Mouse (Mus musculus): ENCODE measurements around the gene Hsd17b1. TPM values are rescaled to one million over a fixed set of nuclear protein-coding genes. Genes with fewer than 3 reads are reported as not detected.

Gene Hsd17b1
- total RNA-seq, 4 experiments from 2014 or later: 0.22 to 1.5 (median 0.52) TPM

GRCm38 (mm10) chr11:101127075-101127474 lies 48.9 kb downstream of the Hsd17b1 start:
- DNase-seq (ENCODE audit: low spot score): no peak

- no peak for DNase-seq (ENCODE audit: low spot score)
Observed at GRCm38 (mm10) chr11:101128996-101129577, 50.9 kb downstream of the Hsd17b1 start.

Small RNA genes lying within 50 kb of the gene (microRNA-seq; reads per million reads assigned to microRNA genes)
- not detected for gene Mir6928

Other genes starting within 250 kb of the Hsd17b1 start
- 10 to 100 TPM; 57.2 to 64.8 (median 62.7) TPM for gene Stat5b, start 227.7 kb upstream of the Hsd17b1 start, total RNA-seq (2022)
- gene Stat5a, start 219.1 kb upstream of the Hsd17b1 start, total RNA-seq (2022): 10 to 100 TPM; 16.5 to 26.5 (median 21.6) TPM
- gene Stat3, start 138.9 kb upstream of the Hsd17b1 start, total RNA-seq (2022): 100 to 1,000 TPM in 1 of 4 experiments, 10 to 100 TPM in 3; 76.6 to 108 (median 91.0) TPM
- 100 to 1,000 TPM; 190 to 247 (median 212) TPM for gene Cavin1, start 107.5 kb upstream of the Hsd17b1 start, total RNA-seq (2022)
- gene Atp6v0a1, start 69.0 kb upstream of the Hsd17b1 start, total RNA-seq (2022): 100 to 1,000 TPM in 1 of 4 experiments, 10 to 100 TPM in 3; 85.0 to 100 (median 88.9) TPM
- gene Naglu, start 8.4 kb upstream of the Hsd17b1 start, total RNA-seq (2022): 10 to 100 TPM in 1 of 4 experiments, 1 to 10 TPM in 3; 7.3 to 10.1 (median 7.8) TPM
- gene Coasy, start 4.2 kb downstream of the Hsd17b1 start, total RNA-seq (2022): 10 to 100 TPM; 14.5 to 21.0 (median 17.6) TPM
- gene Mlx, start 8.9 kb downstream of the Hsd17b1 start, total RNA-seq (2022): 10 to 100 TPM; 15.5 to 24.4 (median 20.0) TPM
- 1 to 10 TPM; 2.3 to 3.1 (median 2.8) TPM for gene Psmc3ip, start 17.0 kb downstream of the Hsd17b1 start, total RNA-seq (2022)
- gene Retreg3, start 41.5 kb downstream of the Hsd17b1 start, total RNA-seq (2022): 10 to 100 TPM; 26.5 to 31.2 (median 29.0) TPM
- 10 to 100 TPM; 23.2 to 27.3 (median 25.4) TPM for gene Tubg1, start 41.5 kb downstream of the Hsd17b1 start, total RNA-seq (2022)
- gene Tubg2, start 77.5 kb downstream of the Hsd17b1 start, total RNA-seq (2022): 1 to 10 TPM; 2.7 to 4.9 (median 3.0) TPM
- 1 to 10 TPM; 1.1 to 2.9 (median 1.5) TPM for gene Cntnap1, start 92.1 kb downstream of the Hsd17b1 start, total RNA-seq (2022)
- 10 to 100 TPM; 23.4 to 29.9 (median 28.1) TPM for gene Plekhh3, start 92.9 kb downstream of the Hsd17b1 start, total RNA-seq (2022)
- gene Ccr10, start 97.0 kb downstream of the Hsd17b1 start, total RNA-seq (2022): under 1 TPM in 2 of 4 experiments, not detected in 2; 0.14 to 0.19 TPM
- gene Ezh1, start 148.1 kb downstream of the Hsd17b1 start, total RNA-seq (2022): 10 to 100 TPM; 28.6 to 37.3 (median 31.7) TPM
- gene Ramp2, start 167.6 kb downstream of the Hsd17b1 start, total RNA-seq (2022): 10 to 100 TPM; 60.8 to 93.6 (median 83.9) TPM
- gene Vps25, start 175.3 kb downstream of the Hsd17b1 start, total RNA-seq (2022): 100 to 1,000 TPM in 3 of 4 experiments, 10 to 100 TPM in 1; 88.4 to 109 (median 104) TPM
- gene Wnk4, start 182.2 kb downstream of the Hsd17b1 start, total RNA-seq (2022): 10 to 100 TPM in 3 of 4 experiments, 1 to 10 TPM in 1; 7.6 to 16.6 (median 14.2) TPM
- gene Cntd1, start 200.6 kb downstream of the Hsd17b1 start, total RNA-seq (2022): under 1 TPM in 3 of 4 experiments, not detected in 1; 0.14 to 0.29 (median 0.22) TPM
- gene Coa3, start 200.7 kb downstream of the Hsd17b1 start, total RNA-seq (2022): 100 to 1,000 TPM in 2 of 4 experiments, 10 to 100 TPM in 2; 93.0 to 105 (median 98.0) TPM
- gene Becn1, start 223.9 kb downstream of the Hsd17b1 start, total RNA-seq (2022): 100 to 1,000 TPM in 2 of 4 experiments, 10 to 100 TPM in 2; 78.6 to 116 (median 100) TPM
- 10 to 100 TPM; 66.4 to 85.0 (median 73.6) TPM for gene Psme3, start 237.8 kb downstream of the Hsd17b1 start, total RNA-seq (2022)
- gene Aoc2, start 246.7 kb downstream of the Hsd17b1 start, total RNA-seq (2022): 1 to 10 TPM; 1.4 to 1.9 (median 1.7) TPM